Mouse (Mus musculus) ovary, postnatal 14 days (tissue): ENCODE measurements at regions not wholly inside any gene's neighbourhood (a gene's known extent, or its start where the extent isn't known, plus 50 kb on each side); places are given as distances from the start of the nearest gene placed in this dataset.

Experiments
- DNase-seq: peaks from one replicate; pipeline ENCODE4 v3.0.0; 2022; ENCODE audit warnings: low spot score

- no peak for DNase-seq
Measured at GRCm38 (mm10) chr4:105912296-105912695, 122.6 kb downstream of the Gm12728 start.

- DNase-seq, result peak; percentile 22
Measured at GRCm38 (mm10) chr4:105914996-105915395, 125.3 kb downstream of the Gm12728 start.

- no peak for DNase-seq
Measured at GRCm38 (mm10) chr4:105916229-105916628, 126.6 kb downstream of the Gm12728 start.

GRCm38 (mm10) chr4:105924781-105925382, 135.2 kb downstream of the Gm12728 start:
- DNase-seq, result no peak

GRCm38 (mm10) chr4:105925506-105925905, 135.8 kb downstream of the Gm12728 start:
- no peak for DNase-seq

- DNase-seq, result no peak
Measured at GRCm38 (mm10) chr4:105929658-105930057, 140.0 kb downstream of the Gm12728 start.

GRCm38 (mm10) chr4:105934971-105935370, 145.3 kb downstream of the Gm12728 start:
- no peak for DNase-seq

- DNase-seq, result no peak
Measured at GRCm38 (mm10) chr4:105936755-105937514, 147.3 kb downstream of the Gm12728 start.

- no peak for DNase-seq
Measured at GRCm38 (mm10) chr4:105937587-105937986, 147.9 kb downstream of the Gm12728 start.

GRCm38 (mm10) chr4:105938886-105939285, 149.2 kb downstream of the Gm12728 start:
- DNase-seq, result no peak

- DNase-seq, result no peak
Measured at GRCm38 (mm10) chr4:105939636-105940199, 150.0 kb downstream of the Gm12728 start.

GRCm38 (mm10) chr4:105940891-105941290, 151.2 kb downstream of the Gm12728 start:
- DNase-seq, result no peak

- DNase-seq, result peak; percentile 45
Measured at GRCm38 (mm10) chr4:105941785-105942184, 152.1 kb downstream of the Gm12728 start.

- DNase-seq, result no peak
Measured at GRCm38 (mm10) chr4:105944962-105945361, 155.3 kb downstream of the Gm12728 start.

- no peak for DNase-seq
Measured at GRCm38 (mm10) chr4:105945921-105946320, 156.3 kb downstream of the Gm12728 start.

GRCm38 (mm10) chr4:105948326-105948725, 158.7 kb downstream of the Gm12728 start:
- DNase-seq, result no peak

GRCm38 (mm10) chr4:105952406-105952805, 162.7 kb downstream of the Gm12728 start:
- no peak for DNase-seq

GRCm38 (mm10) chr4:105956516-105956915, 166.8 kb downstream of the Gm12728 start:
- DNase-seq, result no peak

- DNase-seq, result no peak
Measured at GRCm38 (mm10) chr4:105958331-105958730, 168.7 kb downstream of the Gm12728 start.

- no peak for DNase-seq
Measured at GRCm38 (mm10) chr4:105961686-105962360, 172.2 kb downstream of the Gm12728 start.

GRCm38 (mm10) chr4:105962542-105962941, 172.9 kb downstream of the Gm12728 start:
- DNase-seq, result no peak

- DNase-seq, result no peak
Measured at GRCm38 (mm10) chr4:105968324-105968723, 178.7 kb downstream of the Gm12728 start.

GRCm38 (mm10) chr4:105969628-105970027, 180.0 kb downstream of the Gm12728 start:
- no peak for DNase-seq
